Mouse (Mus musculus) midbrain, embryonic 11.5 days (tissue): ENCODE measurements at regions not wholly inside any gene's neighbourhood (a gene's known extent, or its start where the extent isn't known, plus 50 kb on each side); places are given as distances from the start of the nearest gene placed in this dataset.

Experiments
- ATAC-seq: fragments of 200-750 bp; cut with Nextera tagmentation; 2 replicates; pipeline ENCODE4 v1.8.0; 2017; ENCODE audit warnings: moderate TSS enrichment, moderate library complexity; ENCODE audit not compliant: low FRiP score
- DNase-seq: peaks from one replicate; pipeline ENCODE4 v3.0.0; 2015; ENCODE audit warnings: low spot score; ENCODE audit errors: missing footprints
- H3K27ac ChIP-seq: fragments of 300-500 bp; sonication (generic); 2 replicates; pipeline ENCODE4 v1.5.1; 2014; ENCODE audit warnings: low read depth, low read length
- H3K27me3 ChIP-seq: fragments of 300-500 bp; sonication (generic); 2 replicates; pipeline ENCODE4 v1.6.1; 2014; ENCODE audit warnings: mild to moderate bottlenecking, low read length, moderate library complexity, mixed read lengths; ENCODE audit not compliant: control insufficient read depth, insufficient read depth
- H3K36me3 ChIP-seq: fragments of 300-500 bp; sonication (generic); 2 replicates; pipeline ENCODE4 v1.6.1; 2014; ENCODE audit warnings: mild to moderate bottlenecking, low read length, moderate library complexity, mixed read lengths; ENCODE audit not compliant: control insufficient read depth, insufficient read depth
- H3K4me1 ChIP-seq: fragments of 300-500 bp; sonication (generic); 2 replicates; pipeline ENCODE4 v1.6.1; 2014; ENCODE audit warnings: low read length; ENCODE audit not compliant: control insufficient read depth, insufficient read depth
- H3K4me2 ChIP-seq: fragments of 300-500 bp; sonication (generic); 2 replicates; pipeline ENCODE4 v1.6.1; 2014; ENCODE audit warnings: mild to moderate bottlenecking, moderate library complexity
- H3K4me3 ChIP-seq: fragments of 300-500 bp; sonication (generic); 2 replicates; pipeline ENCODE4 v1.5.1; 2014; ENCODE audit warnings: low read depth, low read length
- H3K9ac ChIP-seq: fragments of 300-500 bp; sonication (generic); 2 replicates; pipeline ENCODE4 v1.6.1; 2014; ENCODE audit warnings: low read length
- H3K9me3 ChIP-seq: fragments of 300-500 bp; sonication (generic); 2 replicates; pipeline ENCODE4 v1.6.1; 2016; ENCODE audit warnings: low read length; ENCODE audit not compliant: control insufficient read depth
- WGBS: fragments of 180-500 bp; shearing (Covaris S2); extraction: QIAGEN DNeasy Blood & Tissue Kit; methylation state at CpG from one replicate; pipeline ENCODE4 v1.1.7; 2014; 5-methylcytosine and 5-hydroxymethylcytosine counted together

GRCm38 (mm10) chr14:82998135-82998534, 1445.2 kb upstream of the Pcdh17 start:
- ATAC-seq = no peak
- DNase-seq = no peak
- Histone ChIP-seq H3K4me1 (no peaks in the 10 kb centered on the region), H3K4me2 (no peak overlapping the region), H3K27me3 (no peaks in the 10 kb centered on the region), H3K9me3 (no peaks in the 10 kb centered on the region), H3K9ac (no peak overlapping the region), H3K27ac (no peak overlapping the region), H3K4me3 (no peak overlapping the region), H3K36me3 (no peaks in the 10 kb centered on the region)
- 74% methylated on average over 1 of the region's 1 CpGs for WGBS

GRCm38 (mm10) chr14:83002178-83002911, 1441.0 kb upstream of the Pcdh17 start:
- H3K4me1 ChIP-seq = no peaks in the 10 kb centered on the region
- no peaks in the 10 kb centered on the region for H3K36me3 ChIP-seq
- H3K4me2 ChIP-seq = no peak overlapping the region
- H3K27ac ChIP-seq = no peak overlapping the region
- H3K9me3 ChIP-seq = no peaks in the 10 kb centered on the region
- WGBS = 86% methylated on average over 2 of the region's 2 CpGs
- no peaks in the 10 kb centered on the region for H3K27me3 ChIP-seq
- H3K4me3 ChIP-seq = no peak overlapping the region
- no peak for DNase-seq
- no peak for ATAC-seq
- no peak overlapping the region for H3K9ac ChIP-seq

GRCm38 (mm10) chr14:83008549-83008948, 1434.8 kb upstream of the Pcdh17 start:
- no peaks in the 10 kb centered on the region for H3K4me1 ChIP-seq
- DNase-seq = no peak
- no peaks in the 10 kb centered on the region for H3K9me3 ChIP-seq
- H3K4me2 ChIP-seq = no peak overlapping the region
- no peaks in the 10 kb centered on the region for H3K27me3 ChIP-seq
- H3K9ac ChIP-seq = no peak overlapping the region
- no peak overlapping the region for H3K27ac ChIP-seq
- H3K36me3 ChIP-seq = no peaks in the 10 kb centered on the region
- no peak overlapping the region for H3K4me3 ChIP-seq
- ATAC-seq = peak; percentile 85

- no peak overlapping the region for H3K4me2 ChIP-seq
- H3K36me3 ChIP-seq = no peaks in the 10 kb centered on the region
- no peaks in the 10 kb centered on the region for H3K4me1 ChIP-seq
- H3K9ac ChIP-seq = no peak overlapping the region
- no peak for DNase-seq
- no peak overlapping the region for H3K4me3 ChIP-seq
- H3K27ac ChIP-seq = no peak overlapping the region
- ATAC-seq = no peak
- H3K9me3 ChIP-seq = no peaks in the 10 kb centered on the region
- H3K27me3 ChIP-seq = no peaks in the 10 kb centered on the region
Measured at GRCm38 (mm10) chr14:83021886-83022285, 1421.5 kb upstream of the Pcdh17 start.
